Mouse (Mus musculus): ENCODE results near the gene Cd46. TPM values are rescaled to one million over a fixed set of nuclear protein-coding genes. Genes with fewer than 3 reads are reported as not detected.

Cd46 gene
- polyA plus RNA-seq, 1 experiment = 1.1 TPM

DNA sequence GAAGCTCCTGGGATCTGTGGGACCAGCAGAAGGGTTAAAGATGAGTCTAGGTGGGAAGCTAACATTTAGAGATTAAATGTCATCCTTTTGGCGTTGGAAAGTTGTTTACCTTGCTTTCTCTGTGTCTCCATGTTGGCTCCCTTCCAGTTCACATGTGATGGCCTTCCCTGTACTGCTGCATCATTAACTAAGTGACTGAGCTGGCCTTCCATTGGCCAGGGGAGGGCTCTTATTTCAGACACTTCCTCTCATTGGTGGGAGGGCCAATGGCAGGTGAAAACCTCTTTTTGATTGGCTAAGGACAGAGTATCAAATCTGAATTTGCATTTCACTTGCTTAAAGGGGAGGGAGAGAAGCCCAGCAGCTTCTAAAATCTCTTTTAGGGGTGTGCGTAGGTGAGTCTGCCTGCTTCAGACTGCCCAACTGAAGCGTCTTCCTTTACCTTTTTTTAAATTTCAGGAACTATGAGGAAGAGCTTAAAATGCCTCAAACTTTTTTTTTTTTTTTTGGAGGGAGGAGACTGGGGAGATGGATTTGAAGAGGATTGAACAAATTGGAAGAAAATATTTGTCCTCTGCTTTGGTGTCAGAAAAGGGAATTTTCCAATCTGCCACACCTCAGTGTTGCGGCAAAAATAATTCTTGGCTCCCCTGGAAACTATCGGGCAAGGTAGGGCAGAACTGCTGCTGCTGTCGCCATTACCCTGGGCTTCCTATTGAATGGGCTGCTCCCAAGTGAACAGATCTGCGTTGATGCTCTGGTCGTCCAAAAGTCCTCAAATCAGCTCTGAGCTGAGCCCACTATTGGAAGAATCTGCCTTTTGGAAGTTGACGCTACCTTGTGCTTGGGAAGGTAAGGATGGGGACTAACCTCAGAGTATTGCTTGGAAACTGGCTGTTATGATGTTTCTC lies 73.7 kb downstream of the Cd46 start:
- DNase-seq (ENCODE audit: low read depth) = no peak

DNA sequence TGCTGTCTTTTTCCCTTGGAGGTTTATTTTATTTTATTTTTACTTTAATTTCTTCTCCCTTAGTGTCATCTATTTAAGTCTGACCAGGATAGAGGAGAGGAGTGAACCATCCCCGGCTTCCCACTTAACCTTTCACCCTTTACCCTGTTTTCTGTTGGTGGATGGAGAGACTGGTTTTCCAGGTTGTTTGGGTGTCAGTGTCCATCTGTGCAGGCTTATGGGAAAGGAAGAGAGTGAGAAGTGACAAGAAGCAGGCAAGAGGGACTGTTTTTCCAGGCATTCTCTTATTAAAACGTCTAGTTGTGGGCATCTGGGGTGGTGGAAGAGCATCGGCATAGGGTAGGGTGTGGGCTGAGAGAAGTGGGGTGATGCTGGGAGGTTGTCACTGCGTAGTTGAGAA lies 74.4 kb downstream of the Cd46 start:
- DNase-seq (ENCODE audit: low read depth) = no peak

DNA sequence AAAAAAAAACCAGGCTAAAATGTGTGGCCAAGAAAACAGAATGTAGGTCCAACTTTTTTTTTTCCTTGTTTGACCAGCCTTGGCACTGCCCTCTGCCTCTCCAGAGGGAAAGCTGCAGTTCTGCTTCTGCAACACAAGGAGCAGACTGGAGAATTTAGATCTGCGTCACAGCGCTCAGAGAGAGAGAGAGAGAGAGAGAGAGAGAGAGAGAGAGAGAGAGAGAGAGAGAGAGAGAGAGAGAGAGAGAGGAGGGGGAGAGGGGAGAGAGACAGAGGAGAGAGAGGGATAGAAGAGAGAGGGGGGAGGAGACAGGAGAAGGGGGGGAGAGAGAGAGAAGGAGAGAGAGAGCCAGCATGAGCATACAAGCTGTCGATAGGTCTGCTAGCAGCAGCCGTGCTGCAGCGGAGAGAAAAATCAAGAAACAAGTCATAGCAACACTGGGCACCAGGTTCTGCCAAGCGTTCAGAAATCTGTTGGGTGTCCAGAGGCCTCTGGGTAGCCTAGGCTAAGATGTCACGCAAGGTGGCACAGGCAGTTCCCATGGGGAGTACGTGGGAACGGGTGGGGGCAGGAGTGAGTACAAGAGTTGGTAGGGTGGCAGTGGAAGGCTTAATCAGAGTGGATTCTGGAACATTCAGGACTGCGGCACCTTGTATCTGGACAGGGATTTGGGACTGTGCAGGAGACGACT lies 75.1 kb downstream of the Cd46 start:
- no peak for DNase-seq (ENCODE audit: low read depth)

DNA sequence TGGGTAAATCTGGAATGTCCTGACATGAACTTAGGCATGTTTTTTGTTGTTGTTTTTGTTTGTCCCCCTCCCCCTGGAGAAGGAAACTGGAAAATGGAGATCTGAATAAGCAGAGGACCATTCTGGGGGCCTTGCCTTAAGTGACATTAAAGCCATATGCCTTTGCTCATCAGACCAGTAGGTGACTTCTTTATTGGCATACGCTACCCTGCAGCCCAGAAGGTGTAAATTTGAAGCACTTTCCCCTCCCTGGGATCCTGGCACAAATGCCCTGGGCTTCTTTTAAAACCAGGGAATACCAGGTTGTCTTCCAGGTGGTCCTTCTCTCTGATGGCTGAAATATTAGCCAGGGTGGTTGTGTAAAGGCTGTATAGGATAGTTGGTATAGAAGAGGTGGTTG lies 76.8 kb downstream of the Cd46 start:
- DNase-seq (ENCODE audit: low read depth) = no peak

DNA sequence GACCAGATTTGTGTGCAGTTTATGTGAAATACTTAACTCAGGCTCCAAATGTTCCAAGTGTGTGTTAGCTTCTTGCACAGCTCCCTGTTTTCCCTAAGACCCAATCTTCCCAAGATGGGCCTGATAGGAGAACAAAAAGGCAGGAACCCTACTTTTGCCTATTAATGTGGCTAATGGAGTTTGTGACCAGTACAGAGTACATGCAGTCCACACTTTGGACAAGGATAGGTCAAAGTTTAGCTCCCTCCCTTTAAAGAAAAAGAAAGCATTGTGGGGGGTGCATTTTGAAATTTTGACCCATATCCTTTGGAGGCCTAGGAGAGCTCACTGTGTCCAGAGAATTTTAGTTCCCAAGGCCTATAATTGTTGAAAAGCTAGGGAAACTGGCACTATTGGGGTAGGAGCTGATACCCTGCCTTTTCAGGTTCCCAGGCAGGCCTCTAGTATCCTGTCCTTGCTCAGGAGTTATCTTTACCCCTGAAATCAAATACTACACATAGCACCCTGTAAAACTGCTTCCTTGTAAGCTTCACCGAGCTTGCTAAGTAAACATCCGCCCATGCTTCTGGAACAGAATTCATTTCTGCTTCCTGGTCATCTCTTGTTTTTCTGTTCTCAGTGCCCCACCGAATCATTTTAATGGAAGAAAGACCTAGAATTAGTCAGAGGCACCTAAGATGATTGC lies 77.7 kb downstream of the Cd46 start:
- DNase-seq (ENCODE audit: low read depth) = no peak

DNA sequence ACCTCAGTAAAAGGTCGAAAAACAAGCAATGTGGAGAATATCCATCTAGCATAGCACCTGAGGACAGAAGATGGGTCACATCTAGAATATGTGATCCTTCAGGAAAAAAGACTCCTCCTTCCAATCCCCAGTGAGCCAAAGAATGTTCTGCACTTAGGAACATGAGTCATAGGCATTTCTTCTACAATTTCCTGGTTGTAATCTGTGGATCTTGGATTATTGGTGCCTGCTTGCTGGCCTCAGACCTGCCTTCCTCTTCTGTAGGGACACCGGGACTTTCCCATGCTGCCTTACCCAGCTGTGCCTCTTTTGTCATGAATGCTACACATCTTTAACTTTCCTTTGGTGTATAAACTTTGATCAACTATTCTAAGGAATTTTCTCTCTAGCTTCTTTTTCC lies 79.5 kb downstream of the Cd46 start:
- no peak for DNase-seq (ENCODE audit: low read depth)

DNA sequence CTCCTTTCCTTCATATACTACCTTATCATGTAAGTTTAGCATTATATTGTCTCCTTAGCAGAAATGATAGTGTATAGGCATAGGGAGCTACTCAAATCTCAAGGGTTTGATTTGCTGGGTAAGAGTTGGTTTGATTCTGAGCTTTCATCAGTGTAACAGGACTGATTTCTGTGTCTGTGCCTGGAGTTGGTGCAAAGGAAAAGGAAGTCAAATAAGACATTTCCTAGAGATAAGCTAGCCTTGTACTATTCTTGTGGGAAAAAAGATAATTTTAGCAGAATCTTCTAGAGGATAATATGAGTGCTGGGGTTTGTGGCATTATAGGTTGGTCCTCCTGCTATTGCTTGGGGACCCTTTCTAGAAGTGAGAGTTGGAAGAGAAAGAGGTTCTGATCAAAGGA lies 85.8 kb downstream of the Cd46 start:
- DNase-seq (ENCODE audit: low read depth) = no peak

DNA sequence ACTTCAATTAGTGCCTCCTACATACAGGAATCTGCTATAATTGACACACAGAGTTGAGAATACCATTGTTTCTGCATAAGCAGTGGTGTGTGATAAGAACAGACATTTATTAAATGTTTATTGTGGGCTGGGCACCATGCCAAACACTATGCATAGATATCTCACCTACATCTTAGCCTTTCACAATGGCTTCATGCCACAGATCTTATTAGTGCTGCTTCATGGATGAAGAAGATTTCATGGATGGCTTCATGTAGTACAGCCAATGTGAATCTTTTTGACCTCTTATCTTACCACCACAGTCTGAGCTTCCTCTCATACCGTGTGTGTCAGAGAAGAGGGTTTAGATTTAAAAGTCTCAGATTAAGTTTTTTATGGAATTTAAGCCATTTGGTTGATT lies 87.9 kb downstream of the Cd46 start:
- no peak for DNase-seq (ENCODE audit: low read depth)

DNA sequence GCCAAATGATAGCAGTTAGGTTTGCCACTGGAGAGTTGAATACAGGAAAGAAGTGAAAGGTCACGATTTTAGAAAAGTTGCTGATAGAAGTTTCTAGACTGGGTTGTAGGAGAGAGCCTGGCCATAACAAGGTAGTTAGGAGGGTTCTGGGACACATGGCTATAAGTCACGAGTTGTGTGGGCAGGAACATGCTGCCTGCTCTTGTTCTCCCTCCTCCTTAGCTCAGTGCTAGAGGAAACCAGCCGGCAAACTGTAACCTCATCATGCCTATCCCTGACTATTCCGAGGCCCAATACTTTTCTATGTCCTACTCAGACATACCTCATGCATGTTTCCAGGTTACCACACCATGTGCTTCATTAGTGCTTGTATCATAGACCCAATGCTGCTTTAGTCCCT lies 88.7 kb downstream of the Cd46 start:
- DNase-seq (ENCODE audit: low read depth) = no peak

DNA sequence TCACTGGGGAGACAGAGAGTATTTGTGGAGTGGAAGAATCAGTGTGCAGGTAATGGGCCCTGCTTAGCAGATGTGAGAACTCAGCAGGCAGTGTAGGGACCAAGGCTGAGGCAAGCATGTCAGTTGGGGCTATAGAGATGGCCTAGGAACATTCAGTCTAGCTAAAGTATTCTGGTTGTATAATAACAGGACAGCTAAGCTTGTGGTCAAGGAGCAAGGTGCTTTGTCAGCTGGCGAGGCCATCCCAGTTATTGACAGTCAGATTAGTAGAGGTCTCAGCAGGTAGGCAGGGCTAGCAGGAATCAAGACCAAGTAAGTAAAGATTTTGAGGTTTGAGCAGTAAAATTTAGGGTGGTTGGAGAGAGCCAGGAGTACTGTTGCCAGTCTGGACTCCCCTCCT lies 93.7 kb downstream of the Cd46 start:
- no peak for DNase-seq (ENCODE audit: low read depth)

DNA sequence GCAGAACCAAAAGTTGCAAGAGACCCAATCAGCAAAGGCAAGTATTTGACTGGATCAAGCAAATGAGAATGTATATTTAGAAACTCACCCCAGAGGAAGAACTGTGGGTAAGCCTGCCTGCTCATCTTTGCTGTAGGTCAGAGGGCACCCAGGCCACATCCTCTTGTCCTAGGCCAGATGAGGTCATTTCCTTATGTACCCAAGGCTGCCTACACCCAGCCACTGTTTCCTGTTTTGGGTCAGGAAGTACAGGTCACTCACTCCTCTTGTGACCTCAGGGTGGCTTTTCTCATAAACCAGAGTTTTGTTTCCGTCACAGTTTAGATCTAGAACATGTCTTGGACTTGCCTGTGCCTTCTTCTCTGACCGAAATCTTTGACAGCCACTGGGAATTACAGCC lies 96.9 kb downstream of the Cd46 start:
- no peak for DNase-seq (ENCODE audit: low read depth)

DNA sequence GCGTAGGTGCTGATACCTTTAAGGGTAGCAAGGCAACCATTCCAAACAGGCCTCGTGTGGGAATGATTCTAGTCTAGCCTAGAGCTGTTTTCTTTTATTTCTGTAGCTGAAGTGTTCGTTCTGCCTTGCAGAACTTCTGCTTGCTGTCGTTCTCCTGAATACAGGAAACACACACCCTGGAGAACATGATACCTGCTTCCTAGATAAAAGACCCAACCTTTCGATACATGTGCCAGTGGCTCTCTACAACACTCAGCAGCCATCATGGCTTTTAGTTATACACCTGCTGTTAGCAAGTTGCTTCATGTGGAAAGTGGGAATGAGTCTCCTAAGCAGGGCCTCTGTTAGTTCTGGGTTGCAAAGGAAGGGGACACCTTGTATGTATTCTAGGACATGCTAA lies 97.8 kb downstream of the Cd46 start:
- no peak for DNase-seq (ENCODE audit: low read depth)

DNA sequence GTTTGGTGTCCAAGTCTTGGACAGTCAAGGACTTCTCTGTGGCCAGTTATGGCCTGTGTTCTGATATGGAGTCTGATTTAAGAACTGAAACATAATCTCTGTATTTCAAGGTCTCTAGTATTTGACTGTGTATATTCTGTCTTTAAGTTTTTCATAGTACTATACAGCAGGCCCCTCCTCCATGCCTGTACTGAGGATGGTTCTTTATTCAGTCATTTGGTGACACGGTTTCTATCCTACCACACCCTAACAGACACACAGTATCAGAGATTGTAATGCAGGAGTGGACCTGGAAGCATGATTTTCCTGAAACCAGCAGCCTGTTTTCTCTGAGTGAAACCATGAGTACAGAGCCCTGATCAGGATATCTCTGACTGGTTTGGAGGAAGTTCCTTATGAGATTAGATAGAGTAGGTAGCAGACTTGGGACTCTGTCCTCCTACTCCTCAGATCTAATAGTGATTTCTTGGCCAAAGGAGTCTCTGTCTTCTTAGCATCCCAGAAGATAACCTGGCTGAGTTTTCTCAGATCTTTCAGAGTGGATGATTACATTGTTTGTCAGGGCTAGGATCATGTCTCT lies 98.5 kb downstream of the Cd46 start:
- DNase-seq (ENCODE audit: low read depth) = no peak

DNA sequence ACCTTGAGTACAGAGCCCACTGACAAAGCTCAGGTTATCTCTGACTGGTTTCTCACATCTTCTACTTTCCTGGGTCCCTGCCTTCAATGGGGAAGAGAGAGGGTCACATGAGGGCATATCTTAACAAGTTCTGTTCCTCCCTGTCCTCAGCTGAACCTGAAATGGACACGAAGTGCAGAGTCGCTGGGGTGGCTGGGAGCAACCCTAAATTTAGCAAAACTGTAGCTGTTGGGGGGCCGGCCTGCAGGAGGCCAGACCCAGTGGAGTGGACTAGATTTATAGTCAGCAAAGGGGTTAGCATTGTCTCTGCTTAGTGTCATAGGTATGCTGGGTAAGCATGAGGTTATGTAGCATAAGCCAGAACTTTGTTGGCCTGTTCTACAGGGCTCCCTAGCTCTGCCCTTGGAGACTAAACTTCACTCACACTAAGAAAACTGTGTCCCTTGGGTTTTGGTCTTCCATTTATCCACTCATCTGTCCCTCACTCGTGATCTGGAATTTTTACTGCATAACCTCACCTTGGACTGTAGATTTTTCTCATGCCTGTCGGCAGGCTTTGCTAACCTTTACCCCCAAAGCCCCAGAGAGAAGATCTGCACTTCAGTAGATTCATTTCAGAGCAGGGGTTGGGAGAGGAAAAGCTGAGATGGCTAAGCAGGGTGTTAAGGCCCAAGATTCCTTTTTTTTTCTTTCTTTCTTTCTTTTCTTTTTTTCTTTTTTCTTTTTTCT lies 99.3 kb downstream of the Cd46 start:
- no peak for DNase-seq (ENCODE audit: low read depth)

DNA sequence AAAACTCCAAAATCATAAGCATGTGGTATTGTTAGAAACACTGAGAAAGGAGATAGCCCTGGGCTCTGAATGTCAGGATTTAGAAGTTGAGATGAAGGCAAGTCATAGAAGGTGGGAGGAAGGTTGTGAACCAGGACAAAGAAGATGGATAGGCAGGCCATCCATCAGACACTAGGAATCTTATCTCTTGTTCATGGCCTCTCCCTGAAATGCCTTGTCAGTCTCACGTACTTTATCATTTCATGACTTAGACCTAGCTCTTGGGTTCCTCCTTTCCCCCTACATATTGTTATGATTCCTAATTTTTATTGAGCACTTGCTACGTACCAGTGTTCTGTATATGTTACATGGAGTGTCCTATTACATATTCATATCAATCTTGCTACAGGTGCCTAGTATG lies 100.4 kb downstream of the Cd46 start:
- DNase-seq (ENCODE audit: low read depth) = no peak

DNA sequence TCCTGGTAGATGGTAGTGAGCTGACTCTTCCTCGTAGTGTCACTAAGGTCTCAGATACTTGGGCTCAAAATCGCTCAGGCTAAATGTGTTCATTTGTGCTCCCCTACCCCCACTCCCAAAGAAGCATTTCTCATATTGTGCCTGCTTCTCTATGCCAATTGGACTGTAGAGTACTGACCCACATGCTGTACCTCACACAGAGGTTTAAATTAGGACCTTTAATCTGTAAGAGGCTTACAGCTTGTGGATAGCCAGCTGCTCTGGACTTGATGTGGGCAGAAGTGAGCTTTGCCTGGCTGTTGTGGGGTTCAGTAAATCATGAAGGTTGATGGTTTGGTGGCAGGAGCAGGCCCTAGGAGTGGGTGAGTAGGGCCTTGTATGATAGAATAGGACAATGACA lies 101.1 kb downstream of the Cd46 start:
- DNase-seq (ENCODE audit: low read depth) = no peak

DNA sequence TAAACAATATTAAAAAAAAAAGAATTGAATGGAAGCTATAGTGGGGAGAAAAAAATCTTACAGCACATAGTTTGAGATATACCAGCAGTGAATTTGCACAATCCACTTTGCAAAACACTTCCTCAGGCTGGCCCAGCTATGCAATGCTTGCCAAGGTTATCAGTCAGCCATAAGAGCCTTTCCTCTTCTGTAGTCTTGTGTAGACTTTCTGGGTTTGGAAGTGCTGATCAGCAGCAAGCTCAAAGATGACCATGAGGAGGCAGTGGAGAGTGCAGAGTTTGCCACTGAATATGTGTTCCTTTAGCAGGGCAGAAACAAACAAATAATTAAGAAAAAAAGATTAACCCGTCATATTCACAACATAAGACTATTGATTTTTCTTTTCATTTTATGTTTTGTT lies 103.0 kb downstream of the Cd46 start:
- DNase-seq (ENCODE audit: low read depth) = no peak

All from gonadal fat pad, adult 2 months (tissue).